Mouse (Mus musculus) ES-Bruce4 (cell line): Measurements from ENCODE around the gene Tnip1.

ENCODE experiments used
- CTCF ChIP-seq: IDR thresholded peaks from one replicate; pipeline ENCODE4 v1.8.1; 2011; ENCODE audit warnings: low read depth, low read length
- EP300 ChIP-seq: IDR thresholded peaks from 2 replicates; pipeline ENCODE4 v1.6.1; 2011; ENCODE audit warnings: low read depth, low read length; ENCODE audit not compliant: insufficient read depth

- no peak for TF ChIP-seq EP300
- no peak for TF ChIP-seq CTCF
Observed at GRCm38 (mm10) chr11:54985086-54985485, 22.4 kb upstream of the Tnip1 start.
